Mouse (Mus musculus): ENCODE data around the gene Dennd2c.

Dennd2c gene

GRCm38 (mm10) chr3:103107565-103108240 is 5.3 kb downstream of the Dennd2c start:
- no peak for DNase-seq (ENCODE audit: inconsistent age in 2 of 2, low spot score in 1 of 2)

- DNase-seq (ENCODE audit: inconsistent age in 2 of 2, low spot score in 1 of 2), result no peak
Observed at GRCm38 (mm10) chr3:103112216-103112615, 9.8 kb downstream of the Dennd2c start.

- DNase-seq (ENCODE audit: inconsistent age in 2 of 2, low spot score in 1 of 2), result no peak
Observed at GRCm38 (mm10) chr3:103123636-103124035, 21.2 kb downstream of the Dennd2c start.

GRCm38 (mm10) chr3:103126138-103126537 is 23.7 kb downstream of the Dennd2c start:
- DNase-seq (ENCODE audit: inconsistent age in 2 of 2, low spot score in 1 of 2), result no peak

- no peak for DNase-seq (ENCODE audit: inconsistent age in 2 of 2, low spot score in 1 of 2)
Observed at GRCm38 (mm10) chr3:103127177-103127576, 24.8 kb downstream of the Dennd2c start.

- DNase-seq (ENCODE audit: inconsistent age in 2 of 2, low spot score in 1 of 2), result no peak
Observed at GRCm38 (mm10) chr3:103127721-103128120, 25.3 kb downstream of the Dennd2c start.

- DNase-seq (ENCODE audit: inconsistent age in 2 of 2, low spot score in 1 of 2), result no peak
Observed at GRCm38 (mm10) chr3:103128251-103128650, 25.8 kb downstream of the Dennd2c start.

- DNase-seq (ENCODE audit: inconsistent age in 2 of 2, low spot score in 1 of 2), result no peak
Observed at GRCm38 (mm10) chr3:103129367-103130159, 27.2 kb downstream of the Dennd2c start.

GRCm38 (mm10) chr3:103130236-103130751 is 27.9 kb downstream of the Dennd2c start:
- DNase-seq (ENCODE audit: inconsistent age in 2 of 2, low spot score in 1 of 2), result peak; percentile 15 to 62

- no peak for DNase-seq (ENCODE audit: inconsistent age in 2 of 2, low spot score in 1 of 2)
Observed at GRCm38 (mm10) chr3:103133098-103133497, 30.7 kb downstream of the Dennd2c start.

- DNase-seq (ENCODE audit: inconsistent age in 2 of 2, low spot score in 1 of 2), result no peak
Observed at GRCm38 (mm10) chr3:103136414-103137077, 34.1 kb downstream of the Dennd2c start.

- peak in 1 of 2 experiments; percentile 33 for DNase-seq (ENCODE audit: inconsistent age in 2 of 2, low spot score in 1 of 2)
Observed at GRCm38 (mm10) chr3:103139047-103139446, 36.6 kb downstream of the Dennd2c start.

- peak in 1 of 2 experiments; percentile 56 for DNase-seq (ENCODE audit: inconsistent age in 2 of 2, low spot score in 1 of 2)
Observed at GRCm38 (mm10) chr3:103140095-103140838, 37.9 kb downstream of the Dennd2c start.

- peak in 1 of 2 experiments; percentile 59 for DNase-seq (ENCODE audit: inconsistent age in 2 of 2, low spot score in 1 of 2)
Observed at GRCm38 (mm10) chr3:103141287-103141686, 38.9 kb downstream of the Dennd2c start.

- DNase-seq (ENCODE audit: inconsistent age in 2 of 2, low spot score in 1 of 2), result peak in 1 of 2 experiments; percentile 21
Observed at GRCm38 (mm10) chr3:103142366-103142765, 40.0 kb downstream of the Dennd2c start.

- DNase-seq (ENCODE audit: inconsistent age in 2 of 2, low spot score in 1 of 2), result no peak
Observed at GRCm38 (mm10) chr3:103145336-103145735, 42.9 kb downstream of the Dennd2c start.

GRCm38 (mm10) chr3:103145791-103146190 is 43.4 kb downstream of the Dennd2c start:
- no peak for DNase-seq (ENCODE audit: inconsistent age in 2 of 2, low spot score in 1 of 2)

- DNase-seq (ENCODE audit: inconsistent age in 2 of 2, low spot score in 1 of 2), result peak in 1 of 2 experiments; percentile 32
Observed at GRCm38 (mm10) chr3:103146330-103147166, 44.1 kb downstream of the Dennd2c start.

- no peak for DNase-seq (ENCODE audit: inconsistent age in 2 of 2, low spot score in 1 of 2)
Observed at GRCm38 (mm10) chr3:103147775-103148174, 45.4 kb downstream of the Dennd2c start.

GRCm38 (mm10) chr3:103148941-103149340 is 46.5 kb downstream of the Dennd2c start:
- no peak for DNase-seq (ENCODE audit: inconsistent age in 2 of 2, low spot score in 1 of 2)
